Mouse (Mus musculus): Measurements from ENCODE around the gene Dclre1b. TPM values are rescaled to one million over a fixed set of nuclear protein-coding genes. Genes with fewer than 3 reads are reported as not detected.
"Not testable (repeated sequence)": the region's sequence is repeated elsewhere in the genome, so short reads cannot be mapped to it uniquely, and the experiment has no call there.

Dclre1b gene
- polyA plus RNA-seq, 1 experiment from 2014 or later: 31.2 TPM

- Histone ChIP-seq H3K4me1 (no peaks in the 10 kb centered on the region), H3K27me3 (no peaks in the 10 kb centered on the region)
Observed at GRCm38 (mm10) chr3:103836453-103836852, 27.2 kb upstream of the Dclre1b start.

GRCm38 (mm10) chr3:103835951-103836310 is 26.7 kb upstream of the Dclre1b start:
- no peak for ATAC-seq (ENCODE audit: borderline replicate concordance, extremely low read depth, low FRiP score, low TSS enrichment)
- no peaks in the 10 kb centered on the region for H3K9me3 ChIP-seq
- 72% methylated on average over 10 of the region's 10 CpGs for WGBS
- no peak overlapping the region for H3K9ac ChIP-seq
- no peak overlapping the region for H3K4me2 ChIP-seq
- no peaks in the 10 kb centered on the region for H3K4me1 ChIP-seq
- no peaks in the 10 kb centered on the region for H3K36me3 ChIP-seq
- no peak overlapping the region for H3K27ac ChIP-seq
- H3K27me3 ChIP-seq: no peaks in the 10 kb centered on the region
- H3K4me3 ChIP-seq: no peak overlapping the region

More at GRCm38 (mm10) chr3:103836453-103836852, 27.2 kb upstream of the Dclre1b start:
- H3K4me2 ChIP-seq: no peak overlapping the region
- H3K27ac ChIP-seq: no peak overlapping the region
- no peaks in the 10 kb centered on the region for H3K9me3 ChIP-seq
- no peak overlapping the region for H3K4me3 ChIP-seq
- H3K9ac ChIP-seq: no peak overlapping the region
- no peaks in the 10 kb centered on the region for H3K36me3 ChIP-seq
- ATAC-seq (ENCODE audit: borderline replicate concordance, extremely low read depth, low FRiP score, low TSS enrichment): no peak
- WGBS: 90% methylated on average over 5 of the region's 5 CpGs

DNA sequence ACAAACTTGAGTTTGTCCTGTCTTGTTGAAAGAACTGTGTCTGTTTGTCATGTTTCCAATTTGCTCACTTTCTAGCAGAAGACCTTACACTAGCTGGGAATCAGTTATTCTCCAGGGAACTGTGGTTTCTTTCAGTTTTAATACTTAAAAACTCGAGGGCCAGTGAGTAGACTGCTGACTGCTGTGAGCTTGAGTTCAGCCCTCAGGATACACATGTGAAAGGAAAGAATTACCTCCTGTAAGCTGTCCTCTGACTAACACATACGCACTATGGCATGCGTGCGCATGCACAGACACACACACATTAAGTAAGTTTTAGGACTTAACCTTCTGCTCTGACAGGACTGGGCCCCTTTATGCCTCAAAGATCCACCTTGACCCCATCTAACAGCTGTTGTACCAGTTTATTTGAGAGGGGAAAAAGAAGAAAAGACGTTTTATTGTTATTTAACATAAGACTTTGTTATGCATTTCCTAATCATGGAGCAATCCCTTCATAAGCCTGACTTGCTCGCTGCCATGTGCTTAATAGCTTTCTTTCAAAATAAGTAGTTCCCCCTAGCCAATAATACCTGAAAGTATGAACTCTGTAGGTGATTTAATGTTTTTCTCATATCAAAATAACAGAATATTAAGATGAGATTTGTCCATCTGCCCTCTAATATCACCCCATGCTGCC is 26.2 kb upstream of the Dclre1b start:
- WGBS: 71% methylated on average over 6 of the region's 6 CpGs
- H3K9me3 ChIP-seq: no peaks in the 10 kb centered on the region
- no peak overlapping the region for H3K4me2 ChIP-seq
- H3K36me3 ChIP-seq: no peaks in the 10 kb centered on the region
- no peaks in the 10 kb centered on the region for H3K4me1 ChIP-seq
- no peak overlapping the region for H3K4me3 ChIP-seq
- H3K27ac ChIP-seq: no peak overlapping the region
- no peak overlapping the region for H3K9ac ChIP-seq
- no peak for ATAC-seq (ENCODE audit: borderline replicate concordance, extremely low read depth, low FRiP score, low TSS enrichment)
- no peaks in the 10 kb centered on the region for H3K27me3 ChIP-seq

- Histone ChIP-seq H3K4me2 (no peak overlapping the region), H3K4me3 (no peak overlapping the region), H3K36me3 (no peaks in the 10 kb centered on the region), H3K9ac (no peak overlapping the region), H3K27me3 (no peaks in the 10 kb centered on the region), H3K27ac (no peak overlapping the region), H3K4me1 (no peaks in the 10 kb centered on the region), H3K9me3 (no peaks in the 10 kb centered on the region)
- 85% methylated on average over 2 of the region's 2 CpGs for WGBS
- ATAC-seq (ENCODE audit: borderline replicate concordance, extremely low read depth, low FRiP score, low TSS enrichment): no peak
Observed at GRCm38 (mm10) chr3:103834001-103834400, 24.8 kb upstream of the Dclre1b start.

DNA sequence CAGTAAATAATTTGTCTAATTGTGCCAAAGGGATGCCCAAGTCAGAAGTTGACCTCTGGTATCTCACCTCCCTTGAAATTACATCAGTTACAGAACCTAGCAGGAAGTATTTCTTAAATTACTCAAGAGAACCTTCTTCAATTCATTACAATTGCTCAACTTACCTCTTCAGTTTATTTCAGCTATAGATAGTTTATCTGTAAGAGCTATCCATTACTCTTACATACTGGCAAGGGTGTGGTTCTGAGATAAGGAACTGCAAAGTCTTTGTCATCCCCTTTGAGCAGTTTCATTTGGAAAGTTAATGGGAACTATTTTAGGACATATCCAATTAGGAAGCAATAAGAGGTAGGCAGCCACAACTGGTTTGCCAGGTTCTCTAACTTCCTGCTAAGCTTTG is 23.2 kb upstream of the Dclre1b start, which contains the start of gene Bcl2l15:
TSS of gene Bcl2l15 (plus strand) at position 176 of the 400 bp plus-strand sequence.
- H3K4me1 ChIP-seq: no peaks in the 10 kb centered on the region
- no peaks in the 10 kb centered on the region for H3K27me3 ChIP-seq
- no peak within 1 kb of the TSS for H3K4me2 ChIP-seq
- no peaks in the 10 kb centered on the region for H3K9me3 ChIP-seq
- H3K9ac ChIP-seq: no peak within 1 kb of the TSS
- no peak for ATAC-seq (ENCODE audit: borderline replicate concordance, extremely low read depth, low FRiP score, low TSS enrichment)
- H3K36me3 ChIP-seq: no peaks in the 10 kb centered on the region
- H3K27ac ChIP-seq: no peak within 1 kb of the TSS
- H3K4me3 ChIP-seq: no peak within 1 kb of the TSS

GRCm38 (mm10) chr3:103831146-103831545 is 21.9 kb upstream of the Dclre1b start:
- Histone ChIP-seq H3K4me1 (no peaks in the 10 kb centered on the region), H3K9me3 (no peaks in the 10 kb centered on the region), H3K27me3 (no peaks in the 10 kb centered on the region), H3K4me3 (no peak overlapping the region), H3K27ac (no peak overlapping the region), H3K9ac (no peak overlapping the region), H3K36me3 (no peaks in the 10 kb centered on the region), H3K4me2 (no peak overlapping the region)
- 77% methylated on average over 7 of the region's 7 CpGs for WGBS
- no peak for ATAC-seq (ENCODE audit: borderline replicate concordance, extremely low read depth, low FRiP score, low TSS enrichment)

DNA sequence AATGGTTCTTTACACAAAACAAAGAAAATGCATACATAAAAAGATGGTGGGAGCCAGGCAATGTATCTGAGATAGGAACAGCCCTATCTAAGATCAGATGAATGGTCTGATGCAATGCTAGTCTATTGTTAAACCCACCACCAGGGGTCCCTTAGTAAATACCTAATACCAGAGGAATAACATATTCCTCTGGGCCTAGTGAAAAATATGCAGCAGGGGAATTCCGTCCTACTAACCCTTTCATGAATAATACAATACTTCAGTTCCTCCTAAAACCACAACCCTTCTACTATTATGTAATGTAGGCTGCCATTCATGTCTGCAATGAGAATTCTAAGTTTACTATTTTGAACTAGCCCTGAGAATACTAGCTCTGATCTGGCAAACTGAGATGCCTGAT is 21.4 kb upstream of the Dclre1b start:
- not testable (repeated sequence) for H3K9me3 ChIP-seq; H3K4me3 ChIP-seq; H3K27me3 ChIP-seq; H3K4me1 ChIP-seq; H3K9ac ChIP-seq; H3K27ac ChIP-seq; H3K4me2 ChIP-seq; ATAC-seq (ENCODE audit: borderline replicate concordance, extremely low read depth, low FRiP score, low TSS enrichment); H3K36me3 ChIP-seq
- WGBS: 67% methylated on average over 1 of the region's 1 CpGs

DNA sequence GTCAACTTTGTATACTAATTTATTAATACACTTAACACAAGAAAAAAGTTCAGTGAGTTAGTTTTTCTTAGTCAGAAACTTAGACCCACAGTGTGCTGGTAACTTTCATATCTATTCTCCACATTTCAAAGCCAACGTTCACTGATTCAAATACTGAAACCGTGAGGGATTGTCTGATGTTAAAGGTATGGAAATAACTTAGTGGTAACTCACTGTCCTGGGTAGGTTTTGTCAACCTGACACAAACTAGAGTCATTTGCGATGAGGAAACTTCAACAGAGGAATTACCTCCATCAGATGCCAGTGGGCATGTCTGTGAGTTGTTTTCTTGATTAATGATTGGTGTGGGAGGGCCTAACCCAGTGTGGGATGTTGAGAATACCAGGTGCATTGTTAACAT is 19.8 kb upstream of the Dclre1b start:
- WGBS: 78% methylated on average over 3 of the region's 3 CpGs
- H3K4me3 ChIP-seq: no peak overlapping the region
- H3K9ac ChIP-seq: no peak overlapping the region
- no peak for ATAC-seq (ENCODE audit: borderline replicate concordance, extremely low read depth, low FRiP score, low TSS enrichment)
- H3K27me3 ChIP-seq: no peaks in the 10 kb centered on the region
- H3K27ac ChIP-seq: no peak overlapping the region
- H3K4me2 ChIP-seq: no peak overlapping the region
- H3K9me3 ChIP-seq: no peaks in the 10 kb centered on the region
- no peaks in the 10 kb centered on the region for H3K36me3 ChIP-seq
- no peaks in the 10 kb centered on the region for H3K4me1 ChIP-seq

DNA sequence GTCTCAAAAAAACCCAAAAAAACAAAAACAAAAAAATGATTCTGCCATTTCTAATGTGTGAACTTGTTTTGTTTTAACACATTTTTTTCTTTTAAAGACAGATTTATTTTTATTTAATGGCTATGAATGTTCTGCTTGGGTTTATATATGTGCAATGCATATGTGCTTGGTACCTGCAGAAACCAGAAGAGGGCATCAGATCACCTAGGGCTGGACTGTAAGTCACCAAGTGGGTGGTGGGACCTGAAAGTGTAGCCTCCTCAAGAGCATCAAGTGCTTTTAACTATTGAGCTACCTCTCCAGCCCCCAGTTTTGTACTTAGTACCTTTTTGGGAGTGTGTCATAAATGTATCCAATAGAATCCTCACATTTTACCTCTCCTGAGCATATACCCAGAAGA is 18.3 kb upstream of the Dclre1b start:
- no peak overlapping the region for H3K9ac ChIP-seq
- no peak for ATAC-seq (ENCODE audit: borderline replicate concordance, extremely low read depth, low FRiP score, low TSS enrichment)
- no peaks in the 10 kb centered on the region for H3K27me3 ChIP-seq
- no peak overlapping the region for H3K4me2 ChIP-seq
- no peaks in the 10 kb centered on the region for H3K9me3 ChIP-seq
- no peak overlapping the region for H3K27ac ChIP-seq
- no peaks in the 10 kb centered on the region for H3K4me1 ChIP-seq
- H3K4me3 ChIP-seq: no peak overlapping the region
- peaks cover 4% of the 10 kb centered on the region; the same call in 1 of the 2 replicates for H3K36me3 ChIP-seq

DNA sequence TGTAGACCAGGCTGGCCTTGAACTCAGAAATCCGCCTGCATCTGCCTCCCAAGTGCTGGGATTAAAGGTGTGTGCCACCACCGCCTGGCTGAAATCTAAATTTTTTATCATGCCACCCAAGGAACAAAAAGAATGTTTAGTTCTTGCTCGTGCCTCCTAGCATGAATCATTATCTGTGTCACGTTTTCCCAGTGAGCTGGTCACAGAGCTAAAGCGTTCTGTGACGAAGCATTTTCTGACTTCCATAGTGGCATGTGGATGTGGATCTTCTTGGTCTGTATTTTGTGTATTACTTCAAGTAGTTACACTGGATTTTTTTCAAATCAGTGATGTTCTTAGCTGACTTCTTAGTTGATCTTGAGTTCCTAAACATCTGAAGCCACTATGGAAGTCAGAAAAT is 1.7 kb upstream of the Dclre1b start:
- ATAC-seq (ENCODE audit: borderline replicate concordance, extremely low read depth, low FRiP score, low TSS enrichment): no peak
- WGBS: 81% methylated on average over 6 of the region's 6 CpGs

GRCm38 (mm10) chr3:103809799-103810150 is 531 bp upstream of the Dclre1b start:
- 1% methylated on average over 14 of the region's 14 CpGs for WGBS

More for the DNA sequence above, 1.7 kb upstream of the Dclre1b start:
- Histone ChIP-seq H3K27ac (no peak overlapping the region), H3K9me3 (no peaks in the 10 kb centered on the region), H3K9ac (no peak overlapping the region), H3K27me3 (no peaks in the 10 kb centered on the region), H3K4me2 (no peak overlapping the region), H3K4me1 (peaks cover 17% of the 10 kb centered on the region), H3K36me3 (peaks cover 28% of the 10 kb centered on the region), H3K4me3 (no peak overlapping the region)

GRCm38 (mm10) chr3:103805671-103806070 is 3.6 kb downstream of the Dclre1b start:
- Histone ChIP-seq H3K27me3 (no peaks in the 10 kb centered on the region), H3K36me3 (peaks cover 32% of the 10 kb centered on the region), H3K9ac (no peak overlapping the region), H3K4me3 (no peak overlapping the region), H3K4me2 (no peak overlapping the region), H3K27ac (no peak overlapping the region), H3K4me1 (peaks cover 34% of the 10 kb centered on the region), H3K9me3 (no peaks in the 10 kb centered on the region)
- 95% methylated on average over 1 of the region's 1 CpGs for WGBS
- ATAC-seq (ENCODE audit: borderline replicate concordance, extremely low read depth, low FRiP score, low TSS enrichment): no peak

More at GRCm38 (mm10) chr3:103809799-103810150, 531 bp upstream of the Dclre1b start:
- Histone ChIP-seq H3K27me3 (no peaks in the 10 kb centered on the region), H3K9ac (peak overlapping the region; percentile 94), H3K4me1 (peaks cover 17% of the 10 kb centered on the region), H3K36me3 (peaks cover 25% of the 10 kb centered on the region), H3K4me2 (peak overlapping the region; percentile 62), H3K27ac (peak overlapping the region; percentile 95), H3K9me3 (no peaks in the 10 kb centered on the region), H3K4me3 (peak overlapping the region; percentile 70)
- ATAC-seq (ENCODE audit: borderline replicate concordance, extremely low read depth, low FRiP score, low TSS enrichment): peak; percentile 53

DNA sequence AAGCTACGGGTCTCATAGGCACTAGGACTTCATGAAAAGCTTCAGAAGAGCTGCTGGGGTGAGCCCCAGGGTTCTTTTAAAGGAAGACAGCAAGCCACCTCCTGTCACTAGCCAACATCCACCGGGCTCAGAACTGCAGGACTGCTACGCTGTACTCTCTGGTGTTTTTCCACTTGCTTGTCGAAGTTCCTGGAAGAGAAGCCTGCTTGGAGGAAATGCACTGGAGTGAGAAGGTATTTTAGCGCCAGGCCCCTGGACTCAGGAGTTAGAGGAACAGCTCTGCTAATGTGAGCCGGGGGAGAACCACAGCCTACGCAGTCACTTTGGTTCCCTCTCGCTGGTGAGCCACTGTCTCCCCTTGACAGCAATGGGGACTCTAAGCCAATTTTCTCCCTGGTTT is 6.4 kb downstream of the Dclre1b start:
- no peak for ATAC-seq (ENCODE audit: borderline replicate concordance, extremely low read depth, low FRiP score, low TSS enrichment)
- 83% methylated on average over 8 of the region's 8 CpGs for WGBS
- Histone ChIP-seq H3K4me2 (no peak overlapping the region), H3K27me3 (no peaks in the 10 kb centered on the region), H3K9ac (no peak overlapping the region), H3K4me1 (peaks cover 18% of the 10 kb centered on the region), H3K4me3 (no peak overlapping the region), H3K27ac (peak overlapping the region; percentile 16), H3K36me3 (peaks cover 32% of the 10 kb centered on the region), H3K9me3 (no peaks in the 10 kb centered on the region)
